Mouse (Mus musculus): ENCODE measurements around the gene Olfr803.

Olfr803 gene

GRCm38 (mm10) chr10:129694186-129694585, at the start of gene Olfr803:
Gene Olfr803 (minus strand): TSS chr10:129694286.
- no peak for DNase-seq (ENCODE audit: low spot score)

GRCm38 (mm10) chr10:129741821-129742220, 47.7 kb upstream of the Olfr803 start, which contains the start of gene Olfr806:
Gene Olfr806 (minus strand): TSS chr10:129741921.
- DNase-seq (ENCODE audit: low spot score) = no peak

GRCm38 (mm10) chr10:129729275-129729674, 35.2 kb upstream of the Olfr803 start, which contains the start of gene Olfr805:
Gene Olfr805 (minus strand): TSS chr10:129729375.
- no peak for DNase-seq (ENCODE audit: low spot score)

- no peak for DNase-seq (ENCODE audit: low spot score)
Measured at GRCm38 (mm10) chr10:129702910-129703309, 8.8 kb upstream of the Olfr803 start, which contains the start of gene Olfr804. Gene Olfr804 (plus strand): TSS chr10:129703210.

- no peak for DNase-seq (ENCODE audit: low spot score)
Measured at GRCm38 (mm10) chr10:129688069-129688468, 6.0 kb downstream of the Olfr803 start, which contains the start of gene Olfr802. Gene Olfr802 (minus strand): TSS chr10:129688169.

GRCm38 (mm10) chr10:129673765-129674164, 20.3 kb downstream of the Olfr803 start, which contains the start of gene Olfr801:
Gene Olfr801 (minus strand): TSS chr10:129673865.
- no peak for DNase-seq (ENCODE audit: low spot score)

GRCm38 (mm10) chr10:129657394-129657793, 36.7 kb downstream of the Olfr803 start, which contains the start of gene Olfr800:
Gene Olfr800 (plus strand): TSS chr10:129657694.
- DNase-seq (ENCODE audit: low spot score) = no peak

- DNase-seq (ENCODE audit: low spot score) = no peak
Measured at GRCm38 (mm10) chr10:129651763-129652162, 42.3 kb downstream of the Olfr803 start.
